Mouse (Mus musculus): Measurements from ENCODE around the gene Mvd.

- TF ChIP-seq CTCF (IDR thresholded peaks at IDR 0.05; ENCODE audit: extremely low read depth, insufficient read depth, insufficient read length, insufficient replicate concordance), result no peak
- no peak for TF ChIP-seq POLR2A (IDR thresholded peaks at IDR 0.05; ENCODE audit: low read depth, low read length)
Observed at GRCm38 (mm10) chr8:122415554-122415953, 27.7 kb downstream of the Mvd start.

Data from spleen, adult 2 months (tissue).